Mouse (Mus musculus) ES-E14 (cell line): Measurements from ENCODE around the gene Pard3.

Source experiments
- ZC3H11A ChIP-seq: IDR thresholded peaks from 2 replicates; pipeline ENCODE4 v1.6.1; 2012; ENCODE audit warnings: low read depth, mild to moderate bottlenecking, inconsistent platforms, low read length, borderline replicate concordance
- ZNF384 ChIP-seq: IDR thresholded peaks from 2 replicates; pipeline ENCODE4 v1.6.1; 2012; ENCODE audit warnings: low read depth, low read length, inconsistent platforms

GRCm38 (mm10) chr8:127525673-127526072 lies 462.0 kb downstream of the Pard3 start:
- TF ChIP-seq ZC3H11A (no peak), ZNF384 (no peak)
